In the genomic region with DNA sequence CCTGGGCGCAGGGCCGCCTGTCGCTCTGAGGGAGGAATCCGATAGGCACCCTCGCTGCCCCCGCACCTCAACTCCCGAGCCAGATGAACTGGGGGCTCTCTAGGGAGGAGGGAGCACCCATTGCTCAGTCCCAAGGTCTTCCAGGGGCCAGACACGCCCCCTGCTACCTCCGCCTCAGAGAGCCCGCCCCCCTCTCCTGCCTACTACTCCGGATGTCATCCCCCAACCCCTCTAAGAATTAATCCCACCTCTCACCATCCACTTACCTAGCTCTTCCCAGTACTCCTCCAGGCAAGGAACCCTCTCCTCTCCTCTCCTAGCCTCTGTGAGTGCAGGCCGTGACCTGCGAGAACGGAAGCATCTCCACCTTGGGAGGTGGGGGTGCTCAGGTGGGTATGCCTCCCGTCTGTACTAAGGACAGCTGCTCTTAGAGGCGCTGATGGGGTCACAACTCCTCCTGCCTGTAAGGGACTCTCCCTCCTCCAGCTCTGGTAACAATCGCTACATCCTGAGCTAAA, we compare ENCODE assay signal across 8 mouse cellular contexts. TPM values are rescaled to one million over a fixed set of nuclear protein-coding genes. Genes with fewer than 3 reads are reported as not detected.
DNase-seq lines count a peak whose midpoint lies in the region; ATAC-seq lines count a peak whose summit lies in the region.

TSS of gene Hpca (minus strand) at position 468 of the 518 bp plus-strand sequence.

- ATAC-seq in heart, embryonic 12.5 days (ENCODE audit: insufficient number of reproducible peaks, low FRiP score) = peak; percentile 27
- ATAC-seq in hindbrain, embryonic 15.5 days (ENCODE audit: low FRiP score, low read depth) = peak; percentile 39; the same call in 1 of the 2 replicates
- no peak for ATAC-seq in liver, embryonic 16.5 days (ENCODE audit: low read depth)

- no peak within 1 kb of the TSS for H3K9ac ChIP-seq in heart, embryonic 12.5 days
- peak within 1 kb of the TSS; percentile 54 for H3K9ac ChIP-seq in hindbrain, embryonic 15.5 days
- no peak within 1 kb of the TSS for H3K9ac ChIP-seq in liver, embryonic 16.5 days (ENCODE audit: low read depth, low read length)

- DNase-seq in heart, adult 8-10 months (ENCODE audit: low spot score) = no peak
- peak; percentile 20 for DNase-seq in MN1 (ENCODE audit: low spot score)
- DNase-seq in embryo, embryonic 10.5 days (ENCODE audit: low spot score) = no peak
- no peak for DNase-seq in Muller cell, postnatal 12 days (ENCODE audit: inconsistent ontology term)
- no peak for DNase-seq in ovary, postnatal 10 days (ENCODE audit: low spot score)

- peaks cover 91% of the 10 kb centered on the region for H3K27me3 ChIP-seq in heart, embryonic 12.5 days (replicated peaks)
- H3K27me3 ChIP-seq in hindbrain, embryonic 15.5 days = no peaks in the 10 kb centered on the region
- peaks cover 74% of the 10 kb centered on the region for H3K27me3 ChIP-seq in liver, embryonic 16.5 days (ENCODE audit: control insufficient read depth, insufficient read depth, low read depth, low read length)

- H3K4me1 ChIP-seq in heart, embryonic 12.5 days (replicated peaks) = peaks cover 24% of the 10 kb centered on the region
- peaks cover 45% of the 10 kb centered on the region for H3K4me1 ChIP-seq in hindbrain, embryonic 15.5 days (replicated peaks)
- H3K4me1 ChIP-seq in liver, embryonic 16.5 days (ENCODE audit: control insufficient read depth, low read depth, low read length) = peaks cover 3% of the 10 kb centered on the region

- H3K4me3 ChIP-seq in heart, embryonic 12.5 days = peak within 1 kb of the TSS; percentile 46
- H3K4me3 ChIP-seq in hindbrain, embryonic 15.5 days = peak within 1 kb of the TSS; percentile 54
- H3K4me3 ChIP-seq in liver, embryonic 16.5 days (ENCODE audit: low read depth, low read length) = peak within 1 kb of the TSS; percentile 39

- H3K36me3 ChIP-seq in heart, embryonic 12.5 days = no peaks in the 10 kb centered on the region
- no peaks in the 10 kb centered on the region for H3K36me3 ChIP-seq in hindbrain, embryonic 15.5 days
- no peaks in the 10 kb centered on the region for H3K36me3 ChIP-seq in liver, embryonic 16.5 days (ENCODE audit: control insufficient read depth, insufficient read depth)

- H3K4me2 ChIP-seq in heart, embryonic 12.5 days = peak within 1 kb of the TSS; percentile 85
- H3K4me2 ChIP-seq in hindbrain, embryonic 15.5 days = peak within 1 kb of the TSS; percentile 92
- H3K4me2 ChIP-seq in liver, embryonic 16.5 days (ENCODE audit: low read depth, low read length) = peak within 1 kb of the TSS; percentile 46

- H3K27ac ChIP-seq in heart, embryonic 12.5 days (ENCODE audit: poor library complexity, severe bottlenecking) = no peak within 1 kb of the TSS
- H3K27ac ChIP-seq in hindbrain, embryonic 15.5 days (replicated peaks) = peak within 1 kb of the TSS; percentile 28; the same call in 1 of the 2 replicates
- no peak within 1 kb of the TSS for H3K27ac ChIP-seq in liver, embryonic 16.5 days (ENCODE audit: low read length)

- H3K9me3 ChIP-seq in heart, embryonic 12.5 days (replicated peaks) = no peaks in the 10 kb centered on the region
- no peaks in the 10 kb centered on the region for H3K9me3 ChIP-seq in hindbrain, embryonic 15.5 days
- no peaks in the 10 kb centered on the region for H3K9me3 ChIP-seq in liver, embryonic 16.5 days (replicated peaks; ENCODE audit: control insufficient read depth, low read length)

- WGBS in heart, embryonic 12.5 days = under 1% methylated on average over 16 of the region's 17 CpGs
- WGBS in hindbrain, embryonic 15.5 days = under 1% methylated on average over 14 of the region's 17 CpGs
- WGBS in liver, embryonic 16.5 days (ENCODE audit: insufficient replicate concordance) = 3% methylated on average over 17 of the region's 17 CpGs

RNA-seq across cellular contexts. Expression of gene Hpca, which starts in this region (rescaled TPM):
- 0.27 and 0.50 TPM in 2 replicates for polyA plus RNA-seq in heart, embryonic 12.5 days (2016; fragmentation: Nextera tagmentation; extraction: Ambion mirVana)
- total RNA-seq in heart, adult 8-10 months (2022) = under 1 TPM in 3 of 4 experiments, not detected in 1; 0.22 to 0.44 (median 0.33) TPM
- polyA plus RNA-seq in hindbrain, embryonic 15.5 days (2015; fragmentation: Nextera tagmentation; extraction: Ambion mirVana) = 110 and 133 TPM in 2 replicates
- polyA plus RNA-seq in liver, embryonic 16.5 days (2015; fragmentation: Nextera tagmentation; extraction: Ambion mirVana) = 0.27 and 0.37 TPM in 2 replicates

Comparison
In these comparisons a context has a peak if more than half of its experiments do, and no peak if none do; other contexts are left out.
1. RNA of gene Hpca (polyA plus RNA-seq): 110 to 133 TPM in hindbrain, embryonic 15.5 days; 0.27 to 0.50 TPM in heart, embryonic 12.5 days and 0.27 to 0.37 TPM in liver, embryonic 16.5 days; every median in the first group is over 10 times any median in the second.
2. Peak in ATAC-seq, H3K4me3 ChIP-seq and H3K4me2 ChIP-seq in heart, embryonic 12.5 days; RNA of the gene not detected or under 1 TPM.
3. Peak in every context shown above with its lines, with median percentiles within 50 percentile points of each other: H3K4me2 ChIP-seq and H3K4me3 ChIP-seq.